Mouse (Mus musculus): Measurements from ENCODE around the gene Tril. TPM values are rescaled to one million over a fixed set of nuclear protein-coding genes. Genes with fewer than 3 reads are reported as not detected.

Gene Tril
- not detected in 2 replicates for total RNA-seq (2017)

DNA sequence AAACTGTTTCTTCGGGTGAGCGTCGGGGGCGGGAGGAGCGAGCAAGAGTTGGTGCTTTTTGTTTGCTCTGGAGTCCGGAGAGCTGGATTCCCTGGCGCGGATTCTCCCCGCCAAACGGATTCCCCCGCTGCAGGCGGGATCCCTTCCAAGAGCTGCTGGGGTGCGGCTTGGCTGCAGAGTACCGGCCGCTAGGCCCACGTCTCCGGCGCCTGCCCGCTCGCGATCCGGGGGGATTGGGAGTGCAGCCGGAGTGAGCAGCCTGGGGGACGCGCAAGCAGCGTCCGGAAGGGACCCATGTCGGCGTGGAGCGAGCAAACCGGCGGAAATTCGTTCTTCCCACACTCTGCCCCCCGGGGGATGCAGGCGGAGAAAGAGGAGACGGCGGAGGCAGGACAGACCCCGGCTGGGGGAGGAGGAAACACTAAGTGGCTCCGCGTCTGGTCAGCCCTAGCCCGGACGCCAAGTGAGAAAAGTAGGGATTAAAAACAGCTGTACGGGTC, at the start of gene Tril:
Gene Tril, minus strand, starts transcription at position 345 of the 500 bp plus-strand sequence.
- ATAC-seq (replicated peaks; ENCODE audit: low read depth, poor library complexity, severe bottlenecking) = no peak

DNA sequence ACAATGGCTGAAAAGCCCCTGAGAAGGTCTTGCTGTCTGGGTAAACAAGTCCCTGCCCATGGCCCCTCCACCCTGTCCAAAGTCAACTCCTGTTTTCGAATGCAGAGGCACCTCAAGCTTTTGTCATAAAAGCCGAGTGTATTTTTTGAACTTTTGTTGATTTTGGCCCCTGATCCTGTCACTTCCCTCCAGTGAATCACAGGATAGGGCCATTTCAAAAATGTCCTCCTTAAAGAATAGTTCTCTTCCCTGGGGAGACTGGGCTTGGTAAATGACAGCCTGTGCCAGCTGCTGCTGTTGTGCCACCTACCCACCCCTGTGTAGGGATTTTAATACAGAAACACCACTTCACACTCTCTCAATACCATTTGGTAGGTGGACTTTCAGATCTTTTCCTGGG, 42.4 kb upstream of the Tril start:
- no peak for ATAC-seq (replicated peaks; ENCODE audit: low read depth, poor library complexity, severe bottlenecking)

- ATAC-seq (replicated peaks; ENCODE audit: low read depth, poor library complexity, severe bottlenecking) = no peak
These were observed 38.5 kb upstream of the Tril start for GRCm38 (mm10) chr6:53859106-53859505.

- no peak for ATAC-seq (replicated peaks; ENCODE audit: low read depth, poor library complexity, severe bottlenecking)
These were observed 37.2 kb upstream of the Tril start for GRCm38 (mm10) chr6:53857822-53858221.

- no peak for ATAC-seq (replicated peaks; ENCODE audit: low read depth, poor library complexity, severe bottlenecking)
These were observed 36.1 kb upstream of the Tril start for GRCm38 (mm10) chr6:53856775-53857174.

DNA sequence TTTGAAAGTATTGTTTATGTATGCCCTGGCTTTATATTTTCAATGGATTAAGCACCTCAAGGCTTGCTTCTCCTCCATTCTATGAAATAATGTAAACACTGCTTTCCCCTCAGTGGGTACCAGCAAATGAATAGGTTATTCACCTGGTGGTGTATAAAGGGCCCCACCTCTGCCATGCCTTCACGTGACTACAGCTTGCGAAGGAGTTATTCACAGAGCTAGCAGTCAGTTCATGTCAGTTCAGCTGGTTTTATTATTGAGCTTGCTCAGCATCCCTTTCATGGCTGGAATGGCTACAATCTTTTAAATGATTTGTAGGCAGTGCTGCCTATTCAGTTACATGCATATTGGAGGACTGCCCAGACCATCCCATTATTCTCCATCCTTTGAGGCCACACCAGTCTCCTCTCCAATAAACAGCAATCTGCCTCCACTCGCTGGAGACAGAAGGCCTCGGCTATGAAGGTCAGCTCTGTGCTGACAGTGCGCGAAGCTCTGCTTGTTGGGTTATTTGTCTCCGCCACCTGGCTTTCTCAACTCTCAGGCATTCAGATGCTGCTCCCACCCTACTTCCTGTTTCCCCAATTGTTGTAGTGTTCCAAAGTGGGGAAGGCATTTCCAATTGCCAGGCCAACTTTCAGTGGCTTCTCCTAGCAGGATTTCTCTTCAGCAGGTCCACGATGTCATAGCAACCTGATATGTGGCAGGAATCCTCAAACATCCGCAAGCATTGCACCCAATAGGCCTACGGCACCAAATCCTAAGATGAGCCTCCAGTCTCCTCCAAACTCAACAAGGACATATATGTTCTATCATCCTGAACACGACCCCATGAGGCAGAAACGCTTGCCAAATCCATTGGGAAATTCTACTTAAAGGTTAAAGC, 34.6 kb upstream of the Tril start:
- no peak for ATAC-seq (replicated peaks; ENCODE audit: low read depth, poor library complexity, severe bottlenecking)

GRCm38 (mm10) chr6:53854226-53854625, 33.6 kb upstream of the Tril start:
- no peak for ATAC-seq (replicated peaks; ENCODE audit: low read depth, poor library complexity, severe bottlenecking)

- ATAC-seq (replicated peaks; ENCODE audit: low read depth, poor library complexity, severe bottlenecking) = no peak
These were observed 32.9 kb upstream of the Tril start for GRCm38 (mm10) chr6:53853546-53853945.

DNA sequence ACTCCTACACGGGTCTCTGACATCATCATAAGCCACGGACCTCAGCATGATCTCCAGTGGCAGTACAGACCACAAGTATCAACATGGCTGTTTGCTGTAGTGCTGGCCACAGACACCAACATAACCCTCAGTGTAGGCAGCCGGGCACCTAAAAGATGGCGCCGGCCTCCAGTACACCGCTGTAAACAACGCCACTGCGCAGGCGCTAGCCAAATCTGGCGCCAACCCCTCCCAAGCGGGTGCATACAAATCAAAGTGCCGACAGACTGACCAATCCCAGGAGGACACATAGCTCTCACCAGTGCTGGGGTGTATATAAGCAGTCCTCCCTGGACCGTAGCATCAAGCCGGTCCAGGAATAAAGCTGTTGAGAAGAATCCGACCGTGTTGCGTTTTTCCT, 24.0 kb upstream of the Tril start:
- ATAC-seq (replicated peaks; ENCODE audit: low read depth, poor library complexity, severe bottlenecking) = no peak

- ATAC-seq (replicated peaks; ENCODE audit: low read depth, poor library complexity, severe bottlenecking) = no peak
These were observed 4.6 kb upstream of the Tril start for GRCm38 (mm10) chr6:53825213-53825612.

- no peak for ATAC-seq (replicated peaks; ENCODE audit: low read depth, poor library complexity, severe bottlenecking)
These were observed 441 bp upstream of the Tril start for GRCm38 (mm10) chr6:53821041-53821501.

GRCm38 (mm10) chr6:53819761-53820485, 707 bp downstream of the Tril start:
- ATAC-seq (replicated peaks; ENCODE audit: low read depth, poor library complexity, severe bottlenecking) = no peak

DNA sequence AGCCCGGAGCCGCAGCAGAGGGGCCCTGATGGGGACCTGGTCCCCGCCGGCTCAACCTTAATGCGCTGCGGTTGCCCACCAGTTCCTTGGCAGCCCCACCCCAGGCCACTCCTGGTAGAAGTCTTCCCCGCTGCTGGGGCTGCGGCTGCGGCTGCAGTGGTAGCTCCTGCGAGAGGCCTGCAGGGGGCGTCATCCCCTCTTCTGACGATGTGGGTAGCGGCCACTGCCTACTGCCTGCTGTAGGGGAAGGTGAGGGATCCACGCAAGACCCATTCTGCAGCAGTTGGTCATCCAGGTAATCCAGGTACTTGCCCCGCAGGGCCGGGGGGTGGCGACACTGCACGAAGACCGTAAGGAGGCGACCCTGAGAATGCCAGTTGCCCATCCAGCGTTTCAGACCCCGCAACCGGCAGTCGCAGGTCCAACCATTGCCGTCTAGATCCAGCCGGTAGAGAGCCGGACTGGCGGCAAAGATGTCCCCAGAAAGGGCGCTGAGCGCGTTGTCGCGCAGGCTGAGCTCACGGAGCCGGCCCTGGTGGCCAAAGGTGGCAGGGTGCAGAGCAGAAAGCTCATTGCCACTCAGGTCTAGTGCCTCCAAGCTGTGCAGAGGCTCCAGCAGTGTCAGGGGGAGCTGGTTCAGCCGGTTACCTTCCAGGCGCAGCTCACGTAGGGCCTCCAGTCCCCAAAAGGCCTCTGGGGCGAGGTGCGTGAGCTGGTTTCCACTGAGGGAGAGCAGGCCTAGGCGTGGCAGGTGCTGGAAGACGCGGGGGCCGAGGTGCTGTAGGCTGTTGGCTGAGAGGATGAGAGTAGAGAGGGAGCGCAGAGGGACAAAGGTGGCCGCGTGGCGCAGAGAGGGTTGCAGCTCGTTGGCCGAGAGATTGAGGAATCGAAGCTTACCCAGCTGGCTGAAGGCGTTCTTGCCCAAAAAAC, 1.6 kb downstream of the Tril start:
- peak; percentile 16 for ATAC-seq (replicated peaks; ENCODE audit: low read depth, poor library complexity, severe bottlenecking)

DNA sequence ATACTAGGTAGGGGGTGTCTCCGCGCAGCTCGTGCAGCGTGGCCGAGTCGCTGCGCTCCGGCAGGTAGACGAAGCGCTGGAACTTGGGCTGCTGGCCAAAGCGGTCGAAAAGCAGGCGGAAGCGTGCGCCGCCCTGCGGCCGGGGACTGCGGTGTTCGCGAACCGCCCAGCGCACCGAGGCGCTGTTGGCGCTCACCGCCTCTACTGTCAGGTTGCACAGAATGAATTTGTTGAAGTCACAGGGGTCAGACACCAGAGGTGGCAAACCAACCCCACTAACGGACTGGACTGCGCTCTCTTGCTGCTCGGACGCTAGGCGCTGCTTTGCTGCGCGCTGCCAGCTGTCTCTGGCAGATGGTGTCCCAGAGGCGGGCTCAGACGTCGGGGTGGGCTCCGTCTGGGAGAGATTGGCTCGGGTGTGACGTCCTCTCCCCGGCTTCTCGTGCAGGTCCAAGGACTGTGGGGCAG, 2.3 kb downstream of the Tril start:
- peak; percentile 53 for ATAC-seq (replicated peaks; ENCODE audit: low read depth, poor library complexity, severe bottlenecking)

DNA sequence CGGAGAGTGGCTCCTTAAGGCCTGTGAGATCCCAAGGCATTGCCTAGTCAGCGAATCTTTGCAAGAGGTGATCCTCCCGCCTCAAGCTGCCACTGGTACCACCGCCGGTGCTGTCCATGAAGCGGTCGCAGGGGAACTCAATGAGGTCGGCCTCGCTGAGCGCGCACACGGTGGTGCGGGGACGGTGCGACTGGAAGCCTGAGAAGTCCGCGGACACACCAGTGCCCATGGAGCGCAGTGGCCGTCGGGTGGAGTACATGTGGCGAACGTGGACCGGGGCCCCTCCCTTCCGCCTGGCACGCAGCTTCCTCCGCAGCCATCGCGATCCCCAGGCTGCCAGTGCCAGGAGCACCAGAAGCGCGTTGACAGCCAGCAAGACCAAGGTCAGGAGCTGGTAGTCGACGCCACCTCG, 2.9 kb downstream of the Tril start:
- peak; percentile 33; the same call in 1 of the 2 replicates for ATAC-seq (replicated peaks; ENCODE audit: low read depth, poor library complexity, severe bottlenecking)

DNA sequence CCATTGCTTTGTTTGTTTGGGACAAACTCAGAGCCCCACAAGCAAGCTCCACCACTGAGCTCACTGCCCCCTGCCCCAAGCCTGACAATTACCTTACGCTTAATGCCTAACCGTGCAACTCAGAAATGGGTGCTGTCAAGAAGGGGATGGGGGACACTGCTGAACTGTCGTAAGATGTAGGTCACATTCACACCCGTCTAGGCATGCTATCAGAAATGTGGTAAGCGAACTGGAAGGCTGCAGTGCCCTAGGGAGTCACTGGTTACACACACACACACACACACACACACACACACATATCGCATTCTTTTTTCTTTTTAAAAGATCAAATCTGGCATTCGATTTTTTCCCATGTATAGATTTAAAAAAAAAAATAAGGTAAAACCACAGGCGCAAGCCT, 4.0 kb downstream of the Tril start:
- ATAC-seq (replicated peaks; ENCODE audit: low read depth, poor library complexity, severe bottlenecking) = no peak

GRCm38 (mm10) chr6:53815691-53816090, 4.9 kb downstream of the Tril start:
- ATAC-seq (replicated peaks; ENCODE audit: low read depth, poor library complexity, severe bottlenecking) = no peak

GRCm38 (mm10) chr6:53814214-53814613, 6.4 kb downstream of the Tril start:
- ATAC-seq (replicated peaks; ENCODE audit: low read depth, poor library complexity, severe bottlenecking) = no peak

GRCm38 (mm10) chr6:53812242-53812641, 8.4 kb downstream of the Tril start:
- ATAC-seq (replicated peaks; ENCODE audit: low read depth, poor library complexity, severe bottlenecking) = no peak

GRCm38 (mm10) chr6:53808801-53809200, 11.8 kb downstream of the Tril start:
- no peak for ATAC-seq (replicated peaks; ENCODE audit: low read depth, poor library complexity, severe bottlenecking)

Data from common myeloid progenitor, adult 5-6 weeks (primary cell).